Mouse (Mus musculus) left cerebral cortex, adult 11 months (tissue): ENCODE data around the gene Rhd.
"Not testable (repeated sequence)": the region's sequence is repeated elsewhere in the genome, so short reads cannot be mapped to it uniquely, and the experiment has no call there.

ENCODE experiments used
- DNase-seq: peaks from one replicate; pipeline ENCODE4 v3.0.0; 2022; ENCODE audit warnings: low spot score

Rhd gene

GRCm38 (mm10) chr4:134911406-134911805 lies 47.1 kb downstream of the Rhd start:
- DNase-seq = not testable (repeated sequence)

GRCm38 (mm10) chr4:134913413-134913812 lies 49.1 kb downstream of the Rhd start:
- no peak for DNase-seq

- DNase-seq = no peak
These were observed 50.0 kb downstream of the Rhd start for GRCm38 (mm10) chr4:134914122-134914863.

GRCm38 (mm10) chr4:134914864-134915209 lies 50.5 kb downstream of the Rhd start, which contains the start of gene Tmem50a:
Gene Tmem50a, minus strand, starts transcription at chr4:134915024.
- peak; percentile 85 for DNase-seq

GRCm38 (mm10) chr4:134915223-134916050 lies 51.1 kb downstream of the Rhd start:
- DNase-seq = no peak

- no peak for DNase-seq
These were observed 52.9 kb downstream of the Rhd start for GRCm38 (mm10) chr4:134917194-134917593.

GRCm38 (mm10) chr4:134918381-134918780 lies 54.0 kb downstream of the Rhd start:
- no peak for DNase-seq

- DNase-seq = no peak
These were observed 55.6 kb downstream of the Rhd start for GRCm38 (mm10) chr4:134919733-134920540.

GRCm38 (mm10) chr4:134920631-134921030 lies 56.3 kb downstream of the Rhd start:
- no peak for DNase-seq

- DNase-seq = no peak
These were observed 57.4 kb downstream of the Rhd start for GRCm38 (mm10) chr4:134921703-134922102.

- no peak for DNase-seq
These were observed 58.0 kb downstream of the Rhd start for GRCm38 (mm10) chr4:134922111-134922924.

- no peak for DNase-seq
These were observed 58.5 kb downstream of the Rhd start for GRCm38 (mm10) chr4:134922925-134923244.

GRCm38 (mm10) chr4:134923258-134924018 lies 59.1 kb downstream of the Rhd start, which contains the start of gene Rsrp1:
Gene Rsrp1, plus strand, starts transcription at chr4:134923592.
- DNase-seq = peak; percentile 96

- DNase-seq = no peak
These were observed 59.8 kb downstream of the Rhd start for GRCm38 (mm10) chr4:134924019-134924741.

- DNase-seq = no peak
These were observed 60.9 kb downstream of the Rhd start for GRCm38 (mm10) chr4:134925206-134925605.

- DNase-seq = no peak
These were observed 63.6 kb downstream of the Rhd start for GRCm38 (mm10) chr4:134927815-134928463.

- no peak for DNase-seq
These were observed 64.1 kb downstream of the Rhd start for GRCm38 (mm10) chr4:134928464-134928836.

- no peak for DNase-seq
These were observed 65.2 kb downstream of the Rhd start for GRCm38 (mm10) chr4:134929536-134929935.

GRCm38 (mm10) chr4:134930190-134930589 lies 65.9 kb downstream of the Rhd start:
- DNase-seq = no peak
